Mouse (Mus musculus): ENCODE measurements around the gene Ypel3.

Ypel3 gene

GRCm38 (mm10) chr7:126815726-126816222 lies 39.0 kb downstream of the Ypel3 start:
- no peak for DNase-seq (ENCODE audit: low spot score in 2 of 2)

GRCm38 (mm10) chr7:126816494-126816893 lies 39.7 kb downstream of the Ypel3 start:
- no peak for DNase-seq (ENCODE audit: low spot score in 2 of 2)

GRCm38 (mm10) chr7:126817595-126817994 lies 40.8 kb downstream of the Ypel3 start:
- no peak for DNase-seq (ENCODE audit: low spot score in 2 of 2)

GRCm38 (mm10) chr7:126818818-126819217 lies 42.1 kb downstream of the Ypel3 start:
- DNase-seq (ENCODE audit: low spot score in 2 of 2), result no peak

- peak in 1 of 2 experiments; percentile 72 for DNase-seq (ENCODE audit: low spot score in 2 of 2)
These were observed 45.2 kb downstream of the Ypel3 start for GRCm38 (mm10) chr7:126821835-126822511.

GRCm38 (mm10) chr7:126822741-126823140 lies 46.0 kb downstream of the Ypel3 start:
- DNase-seq (ENCODE audit: low spot score in 2 of 2), result no peak

- DNase-seq (ENCODE audit: low spot score in 2 of 2), result peak in 1 of 2 experiments; percentile 34
These were observed 46.5 kb downstream of the Ypel3 start for GRCm38 (mm10) chr7:126823202-126823711.

GRCm38 (mm10) chr7:126823940-126824339 lies 47.2 kb downstream of the Ypel3 start:
- no peak for DNase-seq (ENCODE audit: low spot score in 2 of 2)

GRCm38 (mm10) chr7:126825403-126825802 lies 48.6 kb downstream of the Ypel3 start:
- DNase-seq (ENCODE audit: low spot score in 2 of 2), result no peak

GRCm38 (mm10) chr7:126825952-126826351 lies 49.2 kb downstream of the Ypel3 start:
- no peak for DNase-seq (ENCODE audit: low spot score in 2 of 2)

All from frontal cortex, postnatal 10 days (tissue).